Mouse (Mus musculus) liver, embryonic 14.5 days (tissue): ENCODE measurements around the gene Spatc1l.

Source experiments
- CTCF ChIP-seq: IDR thresholded peaks from 2 replicates; pipeline ENCODE4 v1.5.1; 2016; ENCODE audit warnings: antibody characterized with exemption, low read depth, control low read depth
- EP300 ChIP-seq: IDR thresholded peaks from 2 replicates; pipeline ENCODE4 v1.6.1; 2016; ENCODE audit warnings: antibody characterized with exemption, low read depth

GRCm38 (mm10) chr10:76546566-76546965 lies 15.5 kb upstream of the Spatc1l start:
- no peak for TF ChIP-seq CTCF
- no peak for TF ChIP-seq EP300
